Mouse (Mus musculus): ENCODE results near the gene Syce2. TPM values are rescaled to one million over a fixed set of nuclear protein-coding genes. Genes with fewer than 3 reads are reported as not detected.
A peak's percentile ranks its signal among the peaks of the same experiment; 100 is the strongest.

Syce2 gene
- polyA plus RNA-seq, 1 experiment from 2014 or later, result 49.0 TPM

DNA sequence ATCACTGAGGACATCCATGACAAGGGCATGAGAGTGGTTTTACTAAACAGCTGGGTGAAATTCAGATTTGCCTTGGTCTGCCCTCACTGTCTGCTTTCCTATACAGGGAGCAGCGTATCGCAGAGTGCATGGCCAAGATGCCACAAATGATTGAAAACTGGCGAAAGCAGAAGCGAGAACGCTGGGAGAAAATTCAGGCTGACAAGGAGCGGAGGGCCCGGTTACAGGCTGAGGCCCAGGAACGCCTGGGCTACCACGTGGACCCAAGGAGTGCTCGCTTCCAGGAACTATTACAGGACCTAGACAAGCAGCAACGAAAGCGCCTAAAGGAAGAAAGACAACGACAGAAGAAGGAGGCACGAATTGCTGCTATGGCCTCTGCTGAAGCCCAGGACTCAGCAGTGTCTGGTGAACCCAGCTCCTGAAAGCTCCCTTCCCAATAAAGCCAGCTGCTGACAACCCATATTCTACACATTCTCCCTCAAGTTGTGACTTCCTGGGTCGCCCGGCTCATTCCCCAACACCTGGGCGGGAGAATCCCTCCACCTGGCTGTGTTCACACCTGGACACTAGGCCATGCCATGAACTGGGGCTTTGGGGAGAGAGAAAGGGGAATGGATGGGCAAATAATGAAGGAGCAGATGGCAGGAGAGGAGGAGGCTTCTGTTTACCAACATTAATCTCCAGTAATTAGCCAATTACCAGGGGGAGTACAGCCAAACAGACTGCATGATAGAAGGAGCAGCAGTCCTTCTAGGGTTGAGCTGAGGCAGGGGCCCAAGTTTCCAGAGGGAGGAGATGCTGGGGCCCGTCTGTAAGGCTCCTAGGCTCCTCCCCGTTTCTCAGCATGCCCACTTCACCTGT, 37.7 kb upstream of the Syce2 start:
- WGBS, result 82% methylated on average over 19 of the region's 19 CpGs
- peaks cover 25% of the 10 kb centered on the region; the same call in 1 of the 2 replicates for H3K36me3 ChIP-seq (ENCODE audit: control insufficient read depth, insufficient read depth, low read length)

DNA sequence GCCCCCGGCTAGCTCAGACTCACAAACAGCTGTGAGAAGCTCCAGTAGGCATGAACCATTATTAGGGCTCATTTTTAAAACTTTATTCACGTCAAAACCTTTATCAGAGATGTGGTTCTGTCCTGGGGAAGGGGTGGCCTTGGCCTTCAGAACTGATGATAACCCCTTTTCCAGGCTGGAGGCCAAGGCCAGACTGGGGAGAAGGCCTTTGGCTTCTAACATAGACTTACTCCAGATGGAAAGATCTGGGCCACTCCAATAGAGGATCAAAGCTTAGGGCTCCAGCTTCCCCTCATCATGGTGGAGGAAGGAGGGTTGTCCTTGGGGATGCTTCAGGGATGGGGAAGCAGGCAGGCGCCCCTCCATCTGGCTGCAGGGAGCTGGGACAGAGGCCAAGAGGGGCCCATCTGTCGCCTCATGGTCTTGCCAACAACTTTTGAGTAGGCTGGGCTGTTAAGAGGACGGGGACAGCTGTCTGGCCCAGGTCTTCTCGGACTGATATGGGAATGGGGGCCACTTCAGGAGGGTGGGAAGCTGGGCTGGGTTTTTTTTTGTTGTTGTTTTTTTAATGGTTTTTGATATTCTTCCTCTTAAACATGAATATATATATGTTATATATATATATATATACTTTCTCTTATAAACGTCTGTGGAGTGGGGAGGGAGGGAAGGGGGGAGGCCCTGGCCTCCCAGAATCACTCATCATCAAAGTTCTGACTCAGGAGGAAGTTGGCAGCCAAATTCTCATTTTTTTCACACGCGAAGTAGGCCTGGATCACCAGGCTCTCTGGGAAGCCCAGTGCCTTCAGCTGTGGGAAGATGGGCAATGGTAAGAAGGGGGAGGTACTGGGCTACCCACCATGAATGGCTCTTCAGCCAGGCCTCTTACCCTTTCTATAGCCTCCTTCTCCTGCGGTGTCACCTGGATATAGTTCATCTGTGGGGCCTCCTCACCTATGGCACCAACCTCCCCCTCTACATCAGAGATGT, 36.8 kb upstream of the Syce2 start:
- Histone ChIP-seq H3K4me2 (ENCODE audit: low read depth, low read length) (no peak overlapping the region), H3K27ac (ENCODE audit: low read length) (peak overlapping the region; percentile 52), H3K4me3 (replicated peaks; ENCODE audit: low read length) (no peak overlapping the region), H3K4me1 (ENCODE audit: control insufficient read depth, insufficient read depth, low read length) (peaks cover 26% of the 10 kb centered on the region), H3K36me3 (ENCODE audit: control insufficient read depth, insufficient read depth, low read length) (peaks cover 25% of the 10 kb centered on the region; the same call in 1 of the 2 replicates), H3K27me3 (ENCODE audit: control insufficient read depth, insufficient read depth, low read length) (no peaks in the 10 kb centered on the region), H3K9ac (ENCODE audit: low read length) (0 out of 2 replicates have a peak overlapping the region, but pooled peaks have one; percentile 9), H3K9me3 (replicated peaks; ENCODE audit: control insufficient read depth, low read length) (no peaks in the 10 kb centered on the region)
- ATAC-seq (ENCODE audit: insufficient read depth, low FRiP score), result peak; percentile 28; the same call in 1 of the 2 replicates
- WGBS, result 56% methylated on average over 10 of the region's 10 CpGs

More for the DNA sequence above, 37.7 kb upstream of the Syce2 start:
- ATAC-seq (ENCODE audit: insufficient read depth, low FRiP score), result no peak
- Histone ChIP-seq H3K9ac (ENCODE audit: low read length) (no peak overlapping the region), H3K27ac (ENCODE audit: low read length) (peak overlapping the region; percentile 21; the same call in 1 of the 2 replicates), H3K9me3 (replicated peaks; ENCODE audit: control insufficient read depth, low read length) (no peaks in the 10 kb centered on the region), H3K4me2 (ENCODE audit: low read depth, low read length) (no peak overlapping the region), H3K4me1 (ENCODE audit: control insufficient read depth, insufficient read depth, low read length) (peaks cover 20% of the 10 kb centered on the region), H3K4me3 (replicated peaks; ENCODE audit: low read length) (no peak overlapping the region), H3K27me3 (ENCODE audit: control insufficient read depth, insufficient read depth, low read length) (no peaks in the 10 kb centered on the region)

DNA sequence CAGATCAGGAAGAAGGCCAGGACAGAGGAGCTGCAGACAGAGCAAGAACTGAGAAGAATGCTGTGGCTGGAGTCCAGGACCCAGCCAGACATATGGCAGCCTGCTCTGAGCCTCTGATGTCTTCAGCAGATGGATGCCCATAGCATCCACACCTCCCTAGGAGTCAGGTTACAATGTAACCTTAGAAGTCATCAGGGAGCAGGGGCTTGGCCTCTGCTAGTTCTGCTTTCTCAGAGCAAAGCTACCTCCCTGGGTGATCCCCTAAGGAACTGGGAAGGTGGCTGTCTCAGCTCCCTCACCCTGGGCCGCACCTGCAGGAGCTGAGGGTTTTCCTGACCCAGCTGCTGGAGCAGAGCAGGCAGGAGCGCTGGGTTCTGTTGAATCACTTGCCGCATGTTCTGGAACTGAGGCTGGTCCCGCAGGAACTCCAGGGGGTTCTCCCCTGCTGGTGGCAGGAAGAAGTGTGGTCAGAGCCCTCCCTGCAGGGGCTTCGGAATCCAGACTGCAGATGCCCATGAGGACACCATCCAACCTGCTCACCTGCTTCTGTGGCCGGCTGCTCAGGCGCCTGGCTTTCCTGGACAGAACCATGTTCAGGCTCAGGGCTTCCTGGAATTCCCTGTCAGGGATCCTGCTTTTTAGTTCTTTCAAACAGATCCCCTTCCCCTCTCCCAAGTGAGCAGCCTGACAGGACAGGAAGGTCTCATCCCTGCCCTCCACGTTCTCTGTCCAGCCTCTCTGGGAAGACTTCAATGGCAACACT, 34.6 kb upstream of the Syce2 start:
- Histone ChIP-seq H3K4me1 (ENCODE audit: control insufficient read depth, insufficient read depth, low read length) (peaks cover 26% of the 10 kb centered on the region), H3K4me3 (replicated peaks; ENCODE audit: low read length) (no peak overlapping the region), H3K9ac (ENCODE audit: low read length) (no peak overlapping the region), H3K36me3 (ENCODE audit: control insufficient read depth, insufficient read depth, low read length) (peaks cover 33% of the 10 kb centered on the region), H3K4me2 (ENCODE audit: low read depth, low read length) (no peak overlapping the region), H3K27me3 (ENCODE audit: control insufficient read depth, insufficient read depth, low read length) (no peaks in the 10 kb centered on the region), H3K27ac (ENCODE audit: low read length) (no peak overlapping the region), H3K9me3 (replicated peaks; ENCODE audit: control insufficient read depth, low read length) (no peaks in the 10 kb centered on the region)
- no peak for ATAC-seq (ENCODE audit: insufficient read depth, low FRiP score)
- WGBS, result 48% methylated on average over 8 of the region's 8 CpGs

DNA sequence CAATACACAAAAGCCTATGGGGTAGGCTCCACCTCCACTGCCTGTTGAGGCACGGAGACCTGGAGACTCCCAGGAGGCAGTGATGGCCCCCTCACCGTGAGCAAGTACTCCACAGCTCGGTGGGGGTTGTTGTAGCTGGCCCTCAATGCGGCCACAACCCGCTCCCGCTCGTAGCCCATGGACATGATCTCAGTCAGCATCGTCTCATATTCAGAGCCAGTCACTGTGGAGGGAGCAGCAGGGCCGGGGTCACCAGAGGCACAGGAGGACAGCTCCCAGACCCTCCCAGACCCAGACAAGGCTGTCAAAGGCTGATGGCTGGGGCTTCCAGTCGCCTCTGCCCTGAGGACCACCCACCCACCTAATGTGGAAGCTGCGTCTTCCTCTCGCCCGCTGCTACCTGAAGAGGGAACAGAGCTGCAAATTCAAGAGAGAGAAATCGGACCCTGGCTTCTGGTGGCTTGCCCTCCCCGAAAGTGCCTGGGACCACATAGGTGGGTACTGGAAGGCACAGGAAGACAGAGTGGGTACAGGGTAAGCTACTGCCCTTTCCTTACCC, 33.9 kb upstream of the Syce2 start:
- 76% methylated on average over 15 of the region's 15 CpGs for WGBS
- H3K9me3 ChIP-seq (replicated peaks; ENCODE audit: control insufficient read depth, low read length), result no peaks in the 10 kb centered on the region
- H3K4me1 ChIP-seq (ENCODE audit: control insufficient read depth, insufficient read depth, low read length), result peaks cover 22% of the 10 kb centered on the region
- H3K27me3 ChIP-seq (ENCODE audit: control insufficient read depth, insufficient read depth, low read length), result no peaks in the 10 kb centered on the region
- ATAC-seq (ENCODE audit: insufficient read depth, low FRiP score), result no peak
- H3K36me3 ChIP-seq (ENCODE audit: control insufficient read depth, insufficient read depth, low read length), result peaks cover 40% of the 10 kb centered on the region
- no peak overlapping the region for H3K27ac ChIP-seq (ENCODE audit: low read length)
- H3K9ac ChIP-seq (ENCODE audit: low read length), result no peak overlapping the region
- H3K4me2 ChIP-seq (ENCODE audit: low read depth, low read length), result no peak overlapping the region
- H3K4me3 ChIP-seq (replicated peaks; ENCODE audit: low read length), result no peak overlapping the region

DNA sequence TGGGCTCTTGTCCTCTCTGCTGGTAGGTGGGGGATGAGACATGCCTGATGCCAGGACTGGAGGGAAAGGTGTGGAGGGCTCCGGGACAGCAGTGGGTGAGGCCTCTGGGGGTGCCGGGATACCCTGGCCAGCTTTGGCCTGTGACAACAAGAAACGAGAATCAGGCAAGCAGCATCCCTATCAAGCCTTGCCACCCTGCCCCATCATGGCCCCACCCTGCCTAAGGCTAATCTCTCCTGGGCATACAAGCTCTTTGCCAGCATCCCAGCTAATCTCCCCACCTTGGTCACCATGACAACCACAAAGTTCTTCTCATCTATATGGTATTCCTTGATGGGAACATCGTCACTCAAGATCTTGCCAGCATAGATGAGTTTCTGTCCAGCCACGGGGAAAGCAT, 33.4 kb upstream of the Syce2 start:
- Histone ChIP-seq H3K9me3 (replicated peaks; ENCODE audit: control insufficient read depth, low read length) (no peaks in the 10 kb centered on the region), H3K36me3 (ENCODE audit: control insufficient read depth, insufficient read depth, low read length) (peaks cover 45% of the 10 kb centered on the region), H3K9ac (ENCODE audit: low read length) (no peak overlapping the region), H3K27me3 (ENCODE audit: control insufficient read depth, insufficient read depth, low read length) (no peaks in the 10 kb centered on the region), H3K4me1 (ENCODE audit: control insufficient read depth, insufficient read depth, low read length) (peaks cover 17% of the 10 kb centered on the region), H3K4me3 (replicated peaks; ENCODE audit: low read length) (no peak overlapping the region), H3K27ac (ENCODE audit: low read length) (no peak overlapping the region), H3K4me2 (ENCODE audit: low read depth, low read length) (no peak overlapping the region)
- WGBS, result 83% methylated on average over 5 of the region's 5 CpGs
- ATAC-seq (ENCODE audit: insufficient read depth, low FRiP score), result 0 out of 2 replicates have a peak, but pooled peaks have one; percentile 3

DNA sequence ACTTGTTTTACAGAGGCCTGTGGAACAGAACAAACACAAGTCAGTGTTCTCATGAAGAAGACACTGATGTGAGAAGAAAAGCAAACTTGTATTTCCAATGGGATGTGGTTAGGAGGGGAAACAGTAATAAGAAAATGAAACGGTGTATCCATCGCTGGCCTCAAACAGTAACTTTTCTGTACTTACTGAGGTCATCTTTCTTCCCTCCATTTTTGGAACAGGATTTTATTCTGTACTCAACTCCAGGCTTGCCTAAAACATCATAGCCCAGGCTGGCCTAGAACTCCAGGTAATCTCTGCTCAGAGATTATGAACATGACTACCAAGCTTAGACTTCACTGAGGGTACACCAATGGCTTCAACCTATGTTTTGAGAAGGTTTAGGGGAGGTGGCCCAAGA, 32.5 kb upstream of the Syce2 start:
- 82% methylated on average over 2 of the region's 2 CpGs for WGBS
- ATAC-seq (ENCODE audit: insufficient read depth, low FRiP score), result no peak

DNA sequence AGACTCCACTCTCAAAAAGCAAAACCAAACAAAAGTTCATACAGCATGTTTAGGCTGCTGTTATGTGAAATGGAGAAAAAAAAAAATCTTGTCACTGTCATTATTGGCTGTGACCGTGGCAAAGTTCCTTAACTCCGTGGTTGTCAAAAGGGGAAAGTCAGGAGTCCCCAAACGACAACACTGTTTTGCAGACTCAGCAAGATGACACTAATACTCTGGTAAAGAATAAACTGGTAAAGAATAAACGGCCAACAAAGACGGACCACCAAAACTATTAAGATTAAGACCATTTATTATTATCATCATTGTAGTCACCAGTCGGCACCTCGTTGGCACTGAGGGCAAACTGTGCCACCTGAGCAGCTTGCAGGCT, 32.0 kb upstream of the Syce2 start:
- peaks cover 16% of the 10 kb centered on the region for H3K4me1 ChIP-seq (ENCODE audit: control insufficient read depth, insufficient read depth, low read length)
- no peak for ATAC-seq (ENCODE audit: insufficient read depth, low FRiP score)
- peak overlapping the region; percentile 64 for H3K4me2 ChIP-seq (ENCODE audit: low read depth, low read length)
- peak overlapping the region; percentile 90 for H3K9ac ChIP-seq (ENCODE audit: low read length)
- peaks cover 52% of the 10 kb centered on the region for H3K36me3 ChIP-seq (ENCODE audit: control insufficient read depth, insufficient read depth, low read length)
- H3K27me3 ChIP-seq (ENCODE audit: control insufficient read depth, insufficient read depth, low read length), result no peaks in the 10 kb centered on the region
- peak overlapping the region; percentile 91 for H3K27ac ChIP-seq (ENCODE audit: low read length)
- H3K9me3 ChIP-seq (replicated peaks; ENCODE audit: control insufficient read depth, low read length), result no peaks in the 10 kb centered on the region
- peak overlapping the region; percentile 86 for H3K4me3 ChIP-seq (replicated peaks; ENCODE audit: low read length)
- 1% methylated on average over 7 of the region's 7 CpGs for WGBS

More for the DNA sequence above, 32.5 kb upstream of the Syce2 start:
- H3K4me2 ChIP-seq (ENCODE audit: low read depth, low read length), result peak overlapping the region; percentile 64
- peak overlapping the region; percentile 86 for H3K4me3 ChIP-seq (replicated peaks; ENCODE audit: low read length)
- H3K27me3 ChIP-seq (ENCODE audit: control insufficient read depth, insufficient read depth, low read length), result no peaks in the 10 kb centered on the region
- no peaks in the 10 kb centered on the region for H3K9me3 ChIP-seq (replicated peaks; ENCODE audit: control insufficient read depth, low read length)
- peaks cover 50% of the 10 kb centered on the region for H3K36me3 ChIP-seq (ENCODE audit: control insufficient read depth, insufficient read depth, low read length)
- H3K9ac ChIP-seq (ENCODE audit: low read length), result peak overlapping the region; percentile 90
- no peak overlapping the region for H3K27ac ChIP-seq (ENCODE audit: low read length)
- H3K4me1 ChIP-seq (ENCODE audit: control insufficient read depth, insufficient read depth, low read length), result peaks cover 16% of the 10 kb centered on the region

DNA sequence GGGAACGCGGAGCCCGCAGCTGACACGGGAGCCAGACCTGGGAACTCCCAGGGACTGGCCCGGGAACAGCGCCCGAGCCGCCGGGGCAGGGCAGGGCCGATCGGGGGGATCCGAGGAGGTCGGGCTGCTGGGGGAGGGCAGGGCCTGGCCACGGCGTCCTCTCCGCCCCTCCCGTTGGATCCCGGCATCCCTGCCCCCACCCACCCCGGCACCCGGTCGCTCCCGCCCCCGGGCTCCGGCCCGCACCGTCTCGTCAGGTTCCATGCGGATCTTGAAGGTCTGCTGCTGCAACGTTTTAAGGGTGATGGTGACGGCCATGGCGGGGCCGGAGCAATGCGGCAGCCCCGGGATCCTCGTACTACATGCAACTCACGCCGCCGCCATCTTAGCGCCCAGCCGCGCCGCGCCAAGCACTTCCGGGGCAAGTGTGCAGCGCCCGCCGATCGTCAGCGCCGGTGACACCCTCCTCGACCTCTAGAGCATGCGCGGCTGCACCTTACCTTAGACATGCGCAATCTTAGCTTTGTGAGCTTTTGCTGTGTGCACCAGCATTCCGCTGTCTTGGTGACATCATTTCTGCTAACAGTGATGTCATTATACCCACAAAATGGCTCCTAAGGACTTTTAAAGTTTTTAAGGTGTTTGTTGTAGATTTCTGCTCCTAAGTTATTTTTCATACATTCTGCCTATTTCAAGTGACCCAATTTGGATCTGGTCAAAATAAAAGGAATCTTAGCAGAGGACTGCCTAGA, 31.5 kb upstream of the Syce2 start, which contains the start of gene Rad23a:
Gene Rad23a (minus strand): TSS at position 418 of the 752 bp plus-strand sequence.
- ATAC-seq (ENCODE audit: insufficient read depth, low FRiP score), result peak; percentile 94

More for the DNA sequence above, 31.5 kb upstream of the Syce2 start, which contains the start of gene Rad23a:
- peaks cover 19% of the 10 kb centered on the region for H3K4me1 ChIP-seq (ENCODE audit: control insufficient read depth, insufficient read depth, low read length)
- WGBS, result under 1% methylated on average over 55 of the region's 55 CpGs
- H3K27me3 ChIP-seq (ENCODE audit: control insufficient read depth, insufficient read depth, low read length), result no peaks in the 10 kb centered on the region
- peak within 1 kb of the TSS; percentile 64 for H3K4me2 ChIP-seq (ENCODE audit: low read depth, low read length)
- peaks cover 57% of the 10 kb centered on the region for H3K36me3 ChIP-seq (ENCODE audit: control insufficient read depth, insufficient read depth, low read length)
- peak within 1 kb of the TSS; percentile 91 for H3K27ac ChIP-seq (ENCODE audit: low read length)
- H3K9me3 ChIP-seq (replicated peaks; ENCODE audit: control insufficient read depth, low read length), result no peaks in the 10 kb centered on the region
- peak within 1 kb of the TSS; percentile 90 for H3K9ac ChIP-seq (ENCODE audit: low read length)
- H3K4me3 ChIP-seq (replicated peaks; ENCODE audit: low read length), result peak within 1 kb of the TSS; percentile 86

All from stomach, embryonic 16.5 days (tissue).